Mouse (Mus musculus) thymus, adult 2 months (tissue): ENCODE measurements at regions not wholly inside any gene's neighbourhood (a gene's known extent, or its start where the extent isn't known, plus 50 kb on each side); places are given as distances from the start of the nearest gene placed in this dataset.

Experiments used
- CTCF ChIP-seq: fragments of 200-500 bp; IDR thresholded peaks from 2 replicates; pipeline ENCODE4 v1.5.1; 2012; ENCODE audit warnings: mild to moderate bottlenecking, control low read depth, low read length, moderate library complexity, borderline replicate concordance; ENCODE audit not compliant: control insufficient read depth, poor library complexity, insufficient read depth; ENCODE audit errors: extremely low read depth
- POLR2A ChIP-seq: fragments of 200-500 bp; IDR thresholded peaks from 2 replicates; pipeline ENCODE4 v1.6.1; 2012; ENCODE audit warnings: mild to moderate bottlenecking, low read length, control low read depth, moderate library complexity; ENCODE audit not compliant: control insufficient read depth, poor library complexity, insufficient read depth; ENCODE audit errors: extremely low read depth

DNA sequence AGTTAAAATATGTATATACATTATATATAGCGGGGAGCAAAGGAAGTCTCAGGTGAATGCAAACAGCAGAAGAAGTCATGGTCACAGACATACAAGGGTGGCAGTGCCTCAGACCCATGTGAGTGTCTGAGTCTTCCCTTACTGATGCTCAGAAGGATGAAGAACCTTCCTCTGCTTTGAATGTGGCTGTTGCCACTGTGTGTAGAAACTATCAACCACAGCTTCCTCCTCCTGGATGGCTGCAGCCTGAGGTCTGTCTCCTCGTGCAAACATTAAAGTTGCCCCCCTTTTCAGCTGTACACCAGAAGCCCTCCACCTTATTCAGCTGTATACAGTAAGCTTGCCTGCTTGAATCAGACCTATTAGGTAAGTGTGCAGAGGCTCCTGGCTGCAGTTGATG lies 79.4 kb upstream of the Tspan5 start:
- no peak for TF ChIP-seq POLR2A
- TF ChIP-seq CTCF, result no peak
